Mouse (Mus musculus) liver, embryonic 14.5 days (tissue): ENCODE results near the gene Htr1b. TPM values are rescaled to one million over a fixed set of nuclear protein-coding genes. Genes with fewer than 3 reads are reported as not detected.

Source experiments
- ATAC-seq: fragments of 200-750 bp; cut with Nextera tagmentation; 2 replicates; pipeline ENCODE4 v1.8.0; 2017; ENCODE audit warnings: moderate number of reproducible peaks, mild to moderate bottlenecking, moderate library complexity; ENCODE audit not compliant: insufficient read depth
- DNase-seq, 3 experiments: peaks; one replicate each; pipeline ENCODE4 v3.0.0-alpha.2; 2012 to 2013; ENCODE audit warnings: low read depth in 3 of 3, low spot score in 3 of 3
- H3K27ac ChIP-seq: fragments of 300-500 bp; sonication (generic); 2 replicates; pipeline ENCODE4 v1.5.1; 2014; ENCODE audit warnings: moderate library complexity, mild to moderate bottlenecking, control low read depth, inconsistent platforms
- H3K27me3 ChIP-seq: fragments of 300-500 bp; sonication (generic); 2 replicates; pipeline ENCODE4 v1.6.1; 2014; ENCODE audit warnings: mild to moderate bottlenecking, low read length, moderate library complexity; ENCODE audit not compliant: control insufficient read depth, insufficient read depth
- H3K36me3 ChIP-seq: fragments of 300-500 bp; sonication (generic); replicated peaks from 2 replicates; pipeline ENCODE4 v1.6.1; 2014; ENCODE audit warnings: low read depth; ENCODE audit not compliant: control insufficient read depth, insufficient read depth
- H3K4me1 ChIP-seq, 2 experiments: fragments of 200-500 bp in 1 of 2; fragments of 300-500 bp in 1 of 2; sonication (generic) in 1 of 2; replicated peaks; 2 replicates each; pipeline ENCODE4 v1.6.1; 2012 to 2014; ENCODE audit warnings: antibody characterized with exemption in 1 of 2, inconsistent platforms in 1 of 2, low read length in 1 of 2; ENCODE audit not compliant: control insufficient read depth in 2 of 2, insufficient read depth in 2 of 2
- H3K4me2 ChIP-seq: fragments of 300-500 bp; sonication (generic); 2 replicates; pipeline ENCODE4 v1.6.1; 2014; ENCODE audit warnings: low read depth, mild to moderate bottlenecking, control low read depth, moderate library complexity
- H3K4me3 ChIP-seq, 2 experiments: fragments of 200-500 bp in 1 of 2; fragments of 300-500 bp in 1 of 2; sonication (generic) in 1 of 2; 2 replicates each; pipeline ENCODE4 v1.5.1; 2012 to 2014; ENCODE audit warnings: low read depth in 2 of 2, low read length in 2 of 2, mild to moderate bottlenecking in 2 of 2, control low read depth in 1 of 2, inconsistent platforms in 1 of 2, moderate library complexity in 1 of 2; ENCODE audit not compliant: insufficient read depth in 1 of 2
- H3K9ac ChIP-seq: fragments of 300-500 bp; sonication (generic); replicated peaks from 2 replicates; pipeline ENCODE4 v1.6.1; 2014; ENCODE audit warnings: mild to moderate bottlenecking, control low read depth, moderate library complexity
- H3K9me3 ChIP-seq: fragments of 300-500 bp; sonication (generic); 2 replicates; pipeline ENCODE4 v1.6.1; 2016; ENCODE audit warnings: low read length, mixed read lengths; ENCODE audit not compliant: control insufficient read depth
- CTCF ChIP-seq: IDR thresholded peaks from 2 replicates; pipeline ENCODE4 v1.5.1; 2016; ENCODE audit warnings: antibody characterized with exemption, low read depth, control low read depth
- EP300 ChIP-seq: IDR thresholded peaks from 2 replicates; pipeline ENCODE4 v1.6.1; 2016; ENCODE audit warnings: antibody characterized with exemption, low read depth
- WGBS: fragments of 180-500 bp; shearing (Covaris S2); extraction: QIAGEN DNeasy Blood & Tissue Kit; methylation state at CpG from one replicate; pipeline ENCODE4 v1.1.7; 2014; ENCODE audit not compliant: insufficient replicate concordance; 5-methylcytosine and 5-hydroxymethylcytosine counted together
- polyA plus RNA-seq, 2 experiments: library from polyadenylated mRNA; depleted of rRNA in 1 of 2; stranded (reverse) in 1 of 2; unstranded in 1 of 2; fragments of >200 nt; fragmentation: Nextera tagmentation in 1 of 2; extraction: Ambion mirVana in 1 of 2; gene quantifications; 2 replicates each; pipeline versions ENCODE4 v1.2.1 to v1.2.3; 2012 to 2014

Gene Htr1b
- polyA plus RNA-seq, 2 experiments, result 0.01 TPM; not detected in 1

DNA sequence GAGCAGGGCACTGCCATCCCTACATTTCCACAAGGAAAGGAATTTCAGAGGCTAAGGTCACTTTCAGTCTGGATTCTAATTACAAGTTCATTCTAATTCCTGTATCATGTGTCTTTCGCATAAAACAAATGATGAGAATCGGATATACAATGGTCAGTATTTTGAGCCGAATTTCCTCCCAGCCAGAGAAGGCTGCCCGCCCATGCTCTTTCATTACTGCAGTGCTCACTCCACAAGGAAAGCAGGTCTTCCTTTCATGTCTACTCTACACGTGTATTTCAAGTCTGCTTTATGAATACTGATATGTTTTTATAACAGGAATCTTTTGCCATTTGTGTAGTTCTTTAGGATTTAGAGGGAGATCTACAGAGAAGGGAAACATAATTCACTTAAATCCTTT lies 10.8 kb downstream of the Htr1b start:
- no peaks in the 10 kb centered on the region for H3K9me3 ChIP-seq
- no peak for DNase-seq
- no peaks in the 10 kb centered on the region for H3K27me3 ChIP-seq
- ATAC-seq, result no peak
- H3K4me2 ChIP-seq, result no peak overlapping the region
- no peaks in the 10 kb centered on the region for H3K4me1 ChIP-seq
- no peak overlapping the region for H3K27ac ChIP-seq
- no peaks in the 10 kb centered on the region for H3K36me3 ChIP-seq
- 56% methylated on average over 5 of the region's 5 CpGs for WGBS
- no peak overlapping the region for H3K4me3 ChIP-seq
- no peak overlapping the region for H3K9ac ChIP-seq
- TF ChIP-seq CTCF (no peak), EP300 (no peak)

DNA sequence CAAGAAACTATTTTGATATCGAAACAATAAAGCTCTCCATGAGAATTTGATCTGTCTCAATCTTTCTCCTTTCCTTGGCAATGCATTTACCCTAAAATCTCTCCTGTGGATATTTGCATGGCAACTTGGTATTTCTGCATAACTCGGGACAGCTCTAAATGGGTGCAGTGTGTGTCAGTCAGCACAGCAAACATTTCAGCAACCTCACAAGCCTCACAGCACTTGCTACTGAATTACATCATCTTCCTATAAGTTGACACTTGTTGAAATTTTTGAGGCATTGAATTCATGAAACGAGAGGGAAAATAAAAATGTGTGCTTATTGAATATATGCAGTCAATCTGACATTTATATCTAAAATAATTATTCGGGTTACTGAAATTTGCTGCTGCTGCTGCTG lies 22.6 kb downstream of the Htr1b start:
- no peak overlapping the region for H3K27ac ChIP-seq
- no peaks in the 10 kb centered on the region for H3K36me3 ChIP-seq
- H3K4me3 ChIP-seq, result no peak overlapping the region
- H3K27me3 ChIP-seq, result no peaks in the 10 kb centered on the region
- 43% methylated on average over 4 of the region's 4 CpGs for WGBS
- no peaks in the 10 kb centered on the region for H3K9me3 ChIP-seq
- DNase-seq, result no peak
- H3K4me1 ChIP-seq, result no peaks in the 10 kb centered on the region
- no peak overlapping the region for H3K4me2 ChIP-seq
- H3K9ac ChIP-seq, result no peak overlapping the region
- no peak for ATAC-seq
- TF ChIP-seq CTCF (no peak), EP300 (no peak)

Other genes with a start within 250 kb of the Htr1b start
- 0.09 and 0.11 TPM in 2 replicates for gene Mei4, start 229.8 kb upstream of the Htr1b start, polyA plus RNA-seq (2012; rRNA removed)
- 0.08 and 0.30 TPM in 2 replicates for gene Mei4, start 229.8 kb upstream of the Htr1b start, polyA plus RNA-seq (2014; fragmentation: Nextera tagmentation; extraction: Ambion mirVana)